Mouse (Mus musculus): Measurements from ENCODE around the gene Pex19. TPM values are rescaled to one million over a fixed set of nuclear protein-coding genes. Genes with fewer than 3 reads are reported as not detected.
A peak's percentile ranks its signal among the peaks of the same experiment; 100 is the strongest.

Pex19 gene
- polyA plus RNA-seq, 1 experiment from 2014 or later: 118 TPM

GRCm38 (mm10) chr1:172140825-172141224 is 14.3 kb downstream of the Pex19 start:
- no peaks in the 10 kb centered on the region for H3K4me1 ChIP-seq
- H3K36me3 ChIP-seq: peaks cover 6% of the 10 kb centered on the region; the same call in 1 of the 2 replicates
- H3K9me3 ChIP-seq: no peaks in the 10 kb centered on the region
- no peak for ATAC-seq (ENCODE audit: insufficient number of reproducible peaks, low FRiP score, low TSS enrichment, low read depth)
- H3K27ac ChIP-seq: no peak overlapping the region
- H3K27me3 ChIP-seq: no peaks in the 10 kb centered on the region
- no peak overlapping the region for H3K9ac ChIP-seq
- no peak overlapping the region for H3K4me2 ChIP-seq
- H3K4me3 ChIP-seq: no peak overlapping the region
- WGBS: 74% methylated on average over 1 of the region's 1 CpGs

GRCm38 (mm10) chr1:172141529-172141928 is 15.0 kb downstream of the Pex19 start:
- ATAC-seq (ENCODE audit: insufficient number of reproducible peaks, low FRiP score, low TSS enrichment, low read depth): no peak
- H3K4me3 ChIP-seq: no peak overlapping the region
- H3K9me3 ChIP-seq: no peaks in the 10 kb centered on the region
- H3K36me3 ChIP-seq: 0 out of 2 replicates have a peak, but pooled peaks cover under 1% of the 10 kb centered on the region
- 55% methylated on average over 3 of the region's 3 CpGs for WGBS
- H3K4me2 ChIP-seq: no peak overlapping the region
- no peak overlapping the region for H3K27ac ChIP-seq
- H3K9ac ChIP-seq: no peak overlapping the region
- H3K4me1 ChIP-seq: no peaks in the 10 kb centered on the region
- no peaks in the 10 kb centered on the region for H3K27me3 ChIP-seq

GRCm38 (mm10) chr1:172143570-172143969 is 17.0 kb downstream of the Pex19 start:
- Histone ChIP-seq H3K4me3 (no peak overlapping the region), H3K9ac (no peak overlapping the region), H3K4me2 (no peak overlapping the region), H3K27ac (no peak overlapping the region), H3K4me1 (peaks cover 4% of the 10 kb centered on the region; the same call in 1 of the 2 replicates), H3K36me3 (no peaks in the 10 kb centered on the region), H3K27me3 (no peaks in the 10 kb centered on the region), H3K9me3 (no peaks in the 10 kb centered on the region)
- ATAC-seq (ENCODE audit: insufficient number of reproducible peaks, low FRiP score, low TSS enrichment, low read depth): no peak
- 27% methylated on average over 1 of the region's 1 CpGs for WGBS

DNA sequence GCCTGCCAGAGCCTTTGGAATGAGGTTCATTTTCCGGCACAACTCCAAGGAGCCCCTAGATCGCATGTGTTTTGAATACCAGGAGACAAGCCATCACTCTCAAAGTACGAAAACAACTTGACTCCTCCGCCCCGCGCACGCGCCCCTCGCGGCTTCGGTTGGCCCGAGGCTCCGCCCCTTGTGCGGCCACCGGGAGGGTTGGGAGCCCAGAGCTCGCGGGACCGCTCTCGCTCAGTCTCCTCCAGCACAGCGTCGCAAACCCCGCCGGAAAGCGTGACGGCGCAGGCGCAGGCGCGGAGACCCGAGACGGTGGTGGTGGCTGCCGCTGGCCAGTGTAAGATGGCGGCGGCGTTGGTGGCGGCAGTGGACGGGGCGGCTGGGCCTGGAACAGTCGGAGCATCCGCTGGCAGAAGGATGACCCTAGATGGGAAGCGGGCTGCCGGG is 21.3 kb downstream of the Pex19 start, which contains the start of gene Dcaf8:
Gene Dcaf8 (plus strand): TSS at position 250 of the 444 bp plus-strand sequence.
- peaks cover 17% of the 10 kb centered on the region for H3K36me3 ChIP-seq
- peaks cover 15% of the 10 kb centered on the region; the same call in 1 of the 2 replicates for H3K4me1 ChIP-seq
- peak within 1 kb of the TSS; percentile 99 for H3K9ac ChIP-seq
- H3K9me3 ChIP-seq: no peaks in the 10 kb centered on the region
- H3K4me3 ChIP-seq: peak within 1 kb of the TSS; percentile 89
- H3K27ac ChIP-seq: peak within 1 kb of the TSS; percentile 96
- peak; percentile 99 for ATAC-seq (ENCODE audit: insufficient number of reproducible peaks, low FRiP score, low TSS enrichment, low read depth)
- no peaks in the 10 kb centered on the region for H3K27me3 ChIP-seq
- H3K4me2 ChIP-seq: peak within 1 kb of the TSS; percentile 58
- under 1% methylated on average over 41 of the region's 42 CpGs for WGBS

DNA sequence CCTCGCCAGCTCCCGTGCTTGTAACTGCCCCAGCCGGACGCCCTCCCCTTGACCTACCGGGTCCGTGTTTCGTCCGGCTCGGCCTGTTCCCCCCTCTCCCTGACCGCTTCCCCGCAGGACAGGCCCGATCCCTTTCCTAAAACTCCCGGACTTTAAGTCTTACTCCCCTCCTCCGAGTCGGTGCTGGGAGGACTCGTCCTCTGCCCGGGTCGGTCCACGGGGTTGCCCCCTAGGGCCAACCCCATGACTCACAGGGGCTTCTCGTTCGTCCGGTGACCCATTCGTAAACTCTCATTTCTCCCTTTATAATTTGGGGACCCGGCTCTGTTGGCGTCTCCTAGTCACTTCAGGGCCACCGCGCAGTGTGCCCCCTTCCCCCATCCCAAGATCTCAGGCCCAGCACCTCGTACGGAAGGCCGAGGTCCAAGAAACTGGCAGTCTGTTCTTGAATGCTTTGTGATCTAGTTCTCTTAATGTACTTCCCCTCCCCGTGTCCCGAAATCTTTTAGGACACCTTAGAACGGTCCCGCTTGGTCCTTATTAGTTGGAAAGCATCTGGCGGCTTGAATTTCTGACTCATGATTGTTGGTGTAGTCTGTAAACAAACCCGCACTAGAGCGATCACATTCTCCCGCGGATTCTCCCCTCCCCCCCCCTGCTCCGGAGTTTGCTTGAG is 21.9 kb downstream of the Pex19 start:
- H3K27ac ChIP-seq: peak overlapping the region; percentile 96
- WGBS: under 1% methylated on average over 39 of the region's 40 CpGs
- peak overlapping the region; percentile 99 for H3K9ac ChIP-seq
- peak overlapping the region; percentile 58 for H3K4me2 ChIP-seq
- H3K9me3 ChIP-seq: no peaks in the 10 kb centered on the region
- H3K36me3 ChIP-seq: peaks cover 21% of the 10 kb centered on the region
- ATAC-seq (ENCODE audit: insufficient number of reproducible peaks, low FRiP score, low TSS enrichment, low read depth): peak; percentile 62
- H3K4me1 ChIP-seq: peaks cover 15% of the 10 kb centered on the region; the same call in 1 of the 2 replicates
- H3K4me3 ChIP-seq: peak overlapping the region; percentile 89
- H3K27me3 ChIP-seq: no peaks in the 10 kb centered on the region

DNA sequence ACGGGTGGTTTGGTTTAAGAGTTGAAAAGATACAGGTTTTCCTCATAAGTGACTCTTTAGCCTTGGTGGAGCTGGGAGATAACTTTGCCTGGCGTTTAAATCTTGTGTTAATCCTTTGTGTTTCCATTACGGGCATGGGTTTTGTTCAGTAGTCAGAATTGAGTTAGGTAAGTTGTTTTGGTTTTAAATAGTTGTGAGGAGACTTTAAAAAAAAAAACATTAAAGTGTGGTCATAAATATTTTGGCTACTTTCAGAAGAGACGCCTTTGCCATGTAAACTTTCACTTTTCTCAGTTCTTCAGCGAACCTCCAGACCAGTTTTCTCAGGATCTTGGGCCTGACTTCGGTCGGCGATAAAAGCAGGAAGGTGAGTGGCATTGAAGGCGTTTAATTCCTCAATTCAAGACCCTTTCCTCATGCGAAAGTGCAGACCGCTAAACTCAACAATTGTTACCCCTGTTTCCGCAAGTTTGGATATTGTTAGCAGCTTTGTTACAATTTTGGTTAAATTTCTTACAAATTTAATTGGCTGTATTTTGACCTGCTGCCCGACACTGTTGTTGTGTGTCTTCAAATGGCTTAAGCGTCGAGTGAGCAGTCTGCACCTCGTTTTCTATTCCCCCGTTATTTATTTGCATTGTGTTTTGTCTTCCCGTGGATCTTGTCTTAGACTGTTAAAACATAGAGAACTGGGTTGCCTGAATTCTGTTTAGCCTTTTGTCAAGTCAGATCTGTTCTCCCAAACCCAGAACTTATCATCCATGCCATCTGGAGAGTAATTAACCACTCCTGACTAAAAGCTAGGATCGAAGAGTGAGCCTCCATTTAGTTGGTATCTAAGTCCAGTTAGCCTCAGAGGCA is 22.6 kb downstream of the Pex19 start:
- Histone ChIP-seq H3K27ac (peak overlapping the region; percentile 96), H3K4me3 (peak overlapping the region; percentile 89), H3K36me3 (peaks cover 28% of the 10 kb centered on the region), H3K9me3 (no peaks in the 10 kb centered on the region), H3K4me2 (peak overlapping the region; percentile 58), H3K27me3 (no peaks in the 10 kb centered on the region), H3K9ac (peak overlapping the region; percentile 99), H3K4me1 (peaks cover 15% of the 10 kb centered on the region; the same call in 1 of the 2 replicates)
- WGBS: 12% methylated on average over 19 of the region's 19 CpGs
- no peak for ATAC-seq (ENCODE audit: insufficient number of reproducible peaks, low FRiP score, low TSS enrichment, low read depth)

DNA sequence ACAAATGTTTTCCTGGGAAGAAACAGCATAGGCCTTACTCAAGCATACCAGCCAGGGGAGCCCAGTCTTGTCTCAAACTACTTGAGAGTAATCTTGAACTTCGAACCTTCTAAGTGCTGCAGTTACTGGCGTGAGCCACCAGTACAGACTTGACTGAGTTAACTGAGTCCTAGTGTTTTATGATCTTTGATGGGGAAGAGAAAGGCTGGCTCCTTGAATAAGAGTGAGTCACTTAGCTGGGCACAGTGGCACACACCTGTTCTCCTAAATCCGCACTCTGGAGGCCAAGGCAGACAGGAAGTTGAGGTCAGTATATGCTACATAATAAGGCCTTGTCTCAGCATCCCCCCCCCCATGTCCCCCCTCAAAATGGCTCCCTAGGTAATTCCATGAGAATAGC is 28.0 kb downstream of the Pex19 start:
- WGBS: 70% methylated on average over 3 of the region's 3 CpGs
- peaks cover 56% of the 10 kb centered on the region for H3K36me3 ChIP-seq
- H3K4me1 ChIP-seq: 0 out of 2 replicates have a peak, but pooled peaks cover 6% of the 10 kb centered on the region
- H3K27ac ChIP-seq: no peak overlapping the region
- no peak overlapping the region for H3K9ac ChIP-seq
- H3K9me3 ChIP-seq: no peaks in the 10 kb centered on the region
- H3K4me3 ChIP-seq: no peak overlapping the region
- no peak overlapping the region for H3K4me2 ChIP-seq
- H3K27me3 ChIP-seq: no peaks in the 10 kb centered on the region
- ATAC-seq (ENCODE audit: insufficient number of reproducible peaks, low FRiP score, low TSS enrichment, low read depth): no peak

DNA sequence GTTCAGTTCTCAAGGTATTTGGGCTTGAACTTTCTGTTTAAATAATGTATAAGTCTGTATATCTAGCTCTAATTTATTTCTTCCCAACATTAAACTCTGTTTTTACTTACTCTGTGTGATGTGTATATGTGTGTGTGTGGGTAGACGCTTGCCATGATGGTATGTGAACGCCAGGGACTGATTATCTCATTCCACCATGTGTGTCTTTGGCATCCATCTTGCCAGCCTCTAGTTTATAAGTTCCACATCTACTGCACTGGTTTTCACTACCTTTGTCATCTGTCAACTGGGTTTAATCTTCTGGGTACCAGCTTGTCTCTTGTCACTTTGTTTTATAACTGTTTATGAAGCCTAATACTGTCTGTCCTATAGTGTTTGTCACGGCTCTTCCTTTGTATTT is 29.0 kb downstream of the Pex19 start:
- Histone ChIP-seq H3K4me2 (no peak overlapping the region), H3K4me1 (no peaks in the 10 kb centered on the region), H3K27me3 (no peaks in the 10 kb centered on the region), H3K27ac (no peak overlapping the region), H3K9ac (no peak overlapping the region), H3K9me3 (no peaks in the 10 kb centered on the region), H3K4me3 (no peak overlapping the region), H3K36me3 (peaks cover 56% of the 10 kb centered on the region)
- WGBS: 88% methylated on average over 3 of the region's 3 CpGs
- ATAC-seq (ENCODE audit: insufficient number of reproducible peaks, low FRiP score, low TSS enrichment, low read depth): no peak

DNA sequence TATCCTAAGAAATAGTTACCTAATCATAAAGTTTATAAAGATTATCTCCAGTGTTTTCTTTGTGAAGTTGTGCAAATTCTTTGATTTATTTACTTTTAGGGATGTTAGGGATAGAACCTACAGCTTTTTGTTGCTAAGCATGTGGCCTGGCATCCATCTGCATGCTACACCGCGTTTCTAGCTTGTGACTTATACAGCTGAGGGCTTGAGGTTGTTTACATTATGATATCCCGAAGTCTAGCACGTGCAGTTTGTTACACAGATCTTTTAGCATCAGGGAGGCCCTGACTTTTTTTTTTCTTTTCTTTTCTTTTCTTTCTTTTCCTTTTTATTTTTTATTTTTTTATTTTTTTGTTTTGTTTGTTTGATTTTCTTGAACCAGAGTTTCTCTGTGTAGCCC is 33.4 kb downstream of the Pex19 start:
- no peak for ATAC-seq (ENCODE audit: insufficient number of reproducible peaks, low FRiP score, low TSS enrichment, low read depth)
- H3K4me3 ChIP-seq: no peak overlapping the region
- WGBS: 73% methylated on average over 4 of the region's 4 CpGs
- H3K27ac ChIP-seq: no peak overlapping the region
- no peaks in the 10 kb centered on the region for H3K27me3 ChIP-seq
- peaks cover 30% of the 10 kb centered on the region for H3K36me3 ChIP-seq
- H3K9ac ChIP-seq: no peak overlapping the region
- no peaks in the 10 kb centered on the region for H3K4me1 ChIP-seq
- H3K9me3 ChIP-seq: no peaks in the 10 kb centered on the region
- no peak overlapping the region for H3K4me2 ChIP-seq

DNA sequence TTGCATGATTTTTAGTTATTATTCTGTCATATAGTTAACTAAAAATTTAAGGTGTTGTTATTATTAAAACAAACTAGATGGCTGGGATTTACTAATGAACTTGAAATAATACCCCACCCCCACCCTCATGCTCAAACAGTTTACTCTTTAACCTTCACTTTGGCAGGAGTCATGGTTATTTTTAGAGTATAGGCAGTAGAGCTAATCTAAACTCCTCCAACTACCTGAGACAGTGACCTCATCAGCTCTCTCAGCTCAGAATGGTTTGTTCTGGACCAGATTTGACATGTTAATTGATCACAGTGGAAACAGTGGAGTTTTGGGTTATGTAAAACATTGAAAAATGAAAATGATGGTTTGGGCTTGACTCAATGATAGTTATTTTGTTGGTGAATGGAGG is 34.0 kb downstream of the Pex19 start:
- H3K4me3 ChIP-seq: no peak overlapping the region
- H3K4me2 ChIP-seq: no peak overlapping the region
- H3K9ac ChIP-seq: no peak overlapping the region
- H3K4me1 ChIP-seq: no peaks in the 10 kb centered on the region
- peaks cover 32% of the 10 kb centered on the region for H3K36me3 ChIP-seq
- no peak for ATAC-seq (ENCODE audit: insufficient number of reproducible peaks, low FRiP score, low TSS enrichment, low read depth)
- no peak overlapping the region for H3K27ac ChIP-seq
- no peaks in the 10 kb centered on the region for H3K9me3 ChIP-seq
- H3K27me3 ChIP-seq: no peaks in the 10 kb centered on the region

GRCm38 (mm10) chr1:172162009-172162408 is 35.5 kb downstream of the Pex19 start:
- H3K36me3 ChIP-seq: peaks cover 32% of the 10 kb centered on the region
- H3K4me3 ChIP-seq: no peak overlapping the region
- H3K9me3 ChIP-seq: no peaks in the 10 kb centered on the region
- no peak overlapping the region for H3K4me2 ChIP-seq
- ATAC-seq (ENCODE audit: insufficient number of reproducible peaks, low FRiP score, low TSS enrichment, low read depth): no peak
- no peak overlapping the region for H3K27ac ChIP-seq
- 96% methylated on average over 1 of the region's 1 CpGs for WGBS
- H3K27me3 ChIP-seq: no peaks in the 10 kb centered on the region
- H3K9ac ChIP-seq: no peak overlapping the region
- no peaks in the 10 kb centered on the region for H3K4me1 ChIP-seq

- Histone ChIP-seq H3K9ac (no peak overlapping the region), H3K27ac (no peak overlapping the region), H3K4me2 (no peak overlapping the region), H3K4me3 (no peak overlapping the region), H3K9me3 (no peaks in the 10 kb centered on the region), H3K27me3 (no peaks in the 10 kb centered on the region), H3K4me1 (no peaks in the 10 kb centered on the region), H3K36me3 (peaks cover 41% of the 10 kb centered on the region)
- ATAC-seq (ENCODE audit: insufficient number of reproducible peaks, low FRiP score, low TSS enrichment, low read depth): no peak
- 82% methylated on average over 6 of the region's 6 CpGs for WGBS
Observed at GRCm38 (mm10) chr1:172162959-172163358, 36.4 kb downstream of the Pex19 start.

Data from limb, embryonic 15.5 days (tissue).